Mouse (Mus musculus): Measurements from ENCODE around the gene Cd47.

DNA sequence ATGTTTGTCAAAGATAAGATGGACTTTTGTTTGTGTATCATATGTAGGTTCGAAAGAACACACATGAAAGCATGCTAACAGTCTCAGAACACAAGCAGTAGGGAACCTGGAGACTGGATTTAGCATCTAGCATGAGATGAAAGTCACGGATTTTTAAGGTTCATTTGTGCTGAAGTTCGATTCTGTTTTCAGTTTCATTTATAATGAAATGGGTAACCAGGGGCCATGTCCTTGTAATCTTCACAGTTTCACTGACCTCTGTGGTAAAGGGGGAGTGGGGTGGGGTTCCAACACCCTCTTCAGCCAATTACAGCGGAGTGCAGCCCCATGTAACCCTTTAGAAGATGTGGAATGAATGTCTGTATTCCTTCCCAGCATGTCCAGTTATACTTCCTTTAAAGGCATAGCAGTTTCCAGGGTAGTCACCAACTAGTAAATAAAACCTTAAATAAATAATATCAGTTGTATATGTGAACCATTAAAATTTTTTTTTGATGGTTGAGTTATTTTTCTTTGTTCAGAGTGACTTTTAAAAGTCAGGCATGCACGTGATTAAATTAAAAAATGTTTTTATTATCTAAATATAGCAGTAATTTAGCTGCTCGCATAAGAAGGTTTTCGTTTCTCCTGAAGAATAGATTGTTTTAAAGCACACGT lies 57.3 kb downstream of the Cd47 start:
- no peak for TF ChIP-seq POLR2A (IDR thresholded peaks at IDR 0.05; ENCODE audit: insufficient read length, low read depth)
- no peak for TF ChIP-seq POLR2AphosphoS2 (IDR thresholded peaks at IDR 0.05; ENCODE audit: insufficient read length, low read depth)
- no peak for TF ChIP-seq USF1 (IDR thresholded peaks at IDR 0.05; ENCODE audit: low read depth)
- no peak for TF ChIP-seq TCF12 (IDR thresholded peaks at IDR 0.05; ENCODE audit: insufficient read depth, poor library complexity, severe bottlenecking)
- TF ChIP-seq MYOG (IDR thresholded peaks at IDR 0.05; ENCODE audit: control insufficient read depth in 1 of 3, insufficient read depth in 1 of 3, insufficient read length in 2 of 3, low read depth in 2 of 3), result no peak
- no peak for TF ChIP-seq CEBPB (IDR thresholded peaks at IDR 0.05; ENCODE audit: insufficient read depth, poor library complexity, severe bottlenecking)
- no peak for TF ChIP-seq MAX (IDR thresholded peaks at IDR 0.05; ENCODE audit: low read depth)
- no peak for TF ChIP-seq E2F4 (IDR thresholded peaks at IDR 0.05; ENCODE audit: insufficient read depth)
- TF ChIP-seq REST (IDR thresholded peaks at IDR 0.05; ENCODE audit: insufficient read depth, insufficient read length), result no peak
- no peak for TF ChIP-seq MYOD1 (IDR thresholded peaks at IDR 0.05; ENCODE audit: control insufficient read depth in 1 of 3, insufficient read length in 2 of 3, low read depth in 2 of 3)

Data from myocyte (in vitro differentiated cells).